Mouse (Mus musculus): ENCODE data around the gene Mapk8ip2. TPM values are rescaled to one million over a fixed set of nuclear protein-coding genes. Genes with fewer than 3 reads are reported as not detected.

Mapk8ip2 gene
- total RNA-seq, 2 experiments from 2014 or later, result 0.10 to 0.11 TPM

Other genes with a start within 250 kb of the Mapk8ip2 start
- 10 to 100 TPM; 63.4 to 65.0 TPM for gene Ppp6r2, start 242.4 kb upstream of the Mapk8ip2 start, total RNA-seq (2021)
- gene Sbf1, start 138.6 kb upstream of the Mapk8ip2 start, total RNA-seq (2021), result 10 to 100 TPM; 58.3 to 64.4 TPM
- gene Adm2, start 131.2 kb upstream of the Mapk8ip2 start, total RNA-seq (2021), result not detected
- gene Miox, start 119.5 kb upstream of the Mapk8ip2 start, total RNA-seq (2021), result not detected
- 10 to 100 TPM; 30.6 to 31.8 TPM for gene Lmf2, start 98.3 kb upstream of the Mapk8ip2 start, total RNA-seq (2021)
- 10 to 100 TPM; 52.0 to 60.4 TPM for gene Ncaph2, start 98.2 kb upstream of the Mapk8ip2 start, total RNA-seq (2021)
- 10 to 100 TPM; 23.0 to 24.2 TPM for gene Sco2, start 80.1 kb upstream of the Mapk8ip2 start, total RNA-seq (2021)
- under 1 TPM; 0.44 to 0.64 TPM for gene Tymp, start 76.9 kb upstream of the Mapk8ip2 start, total RNA-seq (2021)
- gene Odf3b, start 74.6 kb upstream of the Mapk8ip2 start, total RNA-seq (2021), result 1 to 10 TPM; 1.3 TPM
- not detected for gene Klhdc7b, start 69.0 kb upstream of the Mapk8ip2 start, total RNA-seq (2021)
- not detected for gene Syce3, start 43.4 kb upstream of the Mapk8ip2 start, total RNA-seq (2021)
- 100 to 1,000 TPM; 512 to 569 TPM for gene Cpt1b, start 28.1 kb upstream of the Mapk8ip2 start, total RNA-seq (2021)
- gene C730034F03Rik, start 24.3 kb upstream of the Mapk8ip2 start, total RNA-seq (2021), result 1 to 10 TPM; 1.5 TPM
- gene Gm44502, start 24.2 kb upstream of the Mapk8ip2 start, total RNA-seq (2021), result 10 to 100 TPM; 14.5 to 16.4 TPM
- gene Chkb, start 24.0 kb upstream of the Mapk8ip2 start, total RNA-seq (2021), result 10 to 100 TPM; 40.6 to 44.9 TPM
- gene Arsa, start 23.5 kb downstream of the Mapk8ip2 start, total RNA-seq (2021), result 10 to 100 TPM; 12.0 to 13.1 TPM
- gene Shank3, start 45.7 kb downstream of the Mapk8ip2 start, total RNA-seq (2021), result 10 to 100 TPM; 48.2 to 53.3 TPM
- under 1 TPM in 1 of 2 experiments, not detected in 1; 0.36 TPM for gene Acr, start 114.4 kb downstream of the Mapk8ip2 start, total RNA-seq (2021)
- 1 to 10 TPM; 3.5 to 7.5 TPM for gene Rabl2, start 138.0 kb downstream of the Mapk8ip2 start, total RNA-seq (2021)

Measured in heart, postnatal 25 days (tissue).